Mouse (Mus musculus) kidney, adult 2 months (tissue): ENCODE measurements around the gene Prune1. TPM values are rescaled to one million over a fixed set of nuclear protein-coding genes. Genes with fewer than 3 reads are reported as not detected.
A peak's percentile ranks its signal among the peaks of the same experiment; 100 is the strongest.

ENCODE experiments used
- DNase-seq: peaks from one replicate; pipeline ENCODE4 v3.0.0; 2021
- H3K27ac ChIP-seq: fragments of 200-500 bp; 2 replicates; pipeline ENCODE4 v1.5.1; 2012; ENCODE audit warnings: low read depth, low read length, control low read depth, inconsistent platforms; ENCODE audit not compliant: insufficient read depth
- H3K27me3 ChIP-seq: fragments of 200-500 bp; replicated peaks from 2 replicates; pipeline ENCODE4 v1.6.1; 2012; ENCODE audit warnings: mild to moderate bottlenecking, moderate library complexity, low read length, inconsistent platforms; ENCODE audit not compliant: control insufficient read depth, insufficient read depth
- H3K36me3 ChIP-seq: fragments of 200-500 bp; 2 replicates; pipeline ENCODE4 v1.6.1; 2012; ENCODE audit warnings: mild to moderate bottlenecking, moderate library complexity, low read length, inconsistent platforms; ENCODE audit not compliant: control insufficient read depth, insufficient read depth
- H3K4me1 ChIP-seq: fragments of 200-500 bp; 2 replicates; pipeline ENCODE4 v1.6.1; 2011; ENCODE audit warnings: low read length; ENCODE audit not compliant: control insufficient read depth, insufficient read depth
- H3K4me3 ChIP-seq: fragments of 200-500 bp; 2 replicates; pipeline ENCODE4 v1.5.1; 2011; ENCODE audit warnings: mild to moderate bottlenecking, low read depth, low read length, control low read depth; ENCODE audit not compliant: insufficient read depth
- CTCF ChIP-seq: fragments of 200-500 bp; conservative IDR thresholded peaks from 2 replicates; pipeline ENCODE4 v1.5.1; 2011; ENCODE audit warnings: low read depth, mild to moderate bottlenecking, control low read depth, low read length, moderate library complexity, mixed read lengths; ENCODE audit not compliant: insufficient read depth, insufficient read length
- POLR2A ChIP-seq: fragments of 200-500 bp; IDR thresholded peaks from one replicate; pipeline ENCODE4 v1.6.1; 2011; ENCODE audit warnings: low read depth, low read length, control low read depth
- WGBS: fragments of 180-500 bp; shearing (Covaris S2); methylation state at CpG from one replicate; pipeline ENCODE4 v1.1.7; 2018; 5-methylcytosine and 5-hydroxymethylcytosine counted together
- polyA plus RNA-seq: library from polyadenylated mRNA; depleted of rRNA; stranded (reverse); fragments of >200 nt; gene quantifications from 2 replicates; pipeline ENCODE4 v1.2.3, GENCODE M21; 2012

Gene Prune1
- polyA plus RNA-seq, 1 experiment, result 27.0 TPM

- H3K4me1 ChIP-seq, result peaks cover 62% of the 10 kb centered on the region
- H3K4me3 ChIP-seq, result no peak overlapping the region
- 65% methylated on average over 6 of the region's 6 CpGs for WGBS
- TF ChIP-seq CTCF (no peak), POLR2A (no peak)
- 0 out of 2 replicates have a peak overlapping the region, but pooled peaks have one; percentile 25 for H3K27ac ChIP-seq
- H3K27me3 ChIP-seq, result no peaks in the 10 kb centered on the region
- H3K36me3 ChIP-seq, result peaks cover 8% of the 10 kb centered on the region; the same call in 1 of the 2 replicates
- DNase-seq, result no peak
Observed at GRCm38 (mm10) chr3:95290156-95290555, 8.3 kb upstream of the Prune1 start.

- H3K27me3 ChIP-seq, result no peaks in the 10 kb centered on the region
- TF ChIP-seq CTCF (no peak), POLR2A (no peak)
- H3K27ac ChIP-seq, result no peak overlapping the region
- H3K4me3 ChIP-seq, result no peak overlapping the region
- no peak for DNase-seq
- H3K36me3 ChIP-seq, result peaks cover 8% of the 10 kb centered on the region; the same call in 1 of the 2 replicates
- peaks cover 64% of the 10 kb centered on the region for H3K4me1 ChIP-seq
- 96% methylated on average over 4 of the region's 4 CpGs for WGBS
Observed at GRCm38 (mm10) chr3:95289419-95289818, 7.5 kb upstream of the Prune1 start.

GRCm38 (mm10) chr3:95287541-95287940, 5.7 kb upstream of the Prune1 start:
- DNase-seq, result peak; percentile 62
- WGBS, result 72% methylated on average over 3 of the region's 3 CpGs
- H3K4me1 ChIP-seq, result peaks cover 47% of the 10 kb centered on the region
- no peaks in the 10 kb centered on the region for H3K27me3 ChIP-seq
- peaks cover 8% of the 10 kb centered on the region; the same call in 1 of the 2 replicates for H3K36me3 ChIP-seq
- H3K4me3 ChIP-seq, result no peak overlapping the region
- no peak for TF ChIP-seq POLR2A
- no peak for TF ChIP-seq CTCF
- peak overlapping the region; percentile 87 for H3K27ac ChIP-seq

- Histone ChIP-seq H3K4me3 (0 out of 2 replicates have a peak overlapping the region, but pooled peaks have one; percentile 9), H3K4me1 (peaks cover 44% of the 10 kb centered on the region), H3K27ac (peak overlapping the region; percentile 87), H3K27me3 (no peaks in the 10 kb centered on the region), H3K36me3 (peaks cover 8% of the 10 kb centered on the region; the same call in 1 of the 2 replicates)
- 69% methylated on average over 7 of the region's 7 CpGs for WGBS
- DNase-seq, result peak; percentile 59
- TF ChIP-seq CTCF (no peak), POLR2A (no peak)
Observed at GRCm38 (mm10) chr3:95286510-95286909, 4.6 kb upstream of the Prune1 start.

- no peak for TF ChIP-seq POLR2A
- TF ChIP-seq CTCF, result no peak
- Histone ChIP-seq H3K36me3 (peaks cover 8% of the 10 kb centered on the region; the same call in 1 of the 2 replicates), H3K27me3 (no peaks in the 10 kb centered on the region), H3K4me3 (0 out of 2 replicates have a peak overlapping the region, but pooled peaks have one; percentile 9), H3K27ac (peak overlapping the region; percentile 87), H3K4me1 (peaks cover 44% of the 10 kb centered on the region)
- 23% methylated on average over 5 of the region's 5 CpGs for WGBS
- DNase-seq, result peak; percentile 80
Observed at GRCm38 (mm10) chr3:95286011-95286410, 4.1 kb upstream of the Prune1 start.

- no peaks in the 10 kb centered on the region for H3K27me3 ChIP-seq
- WGBS, result 41% methylated on average over 5 of the region's 5 CpGs
- TF ChIP-seq CTCF (no peak), POLR2A (no peak)
- DNase-seq, result no peak
- peak overlapping the region; percentile 87 for H3K27ac ChIP-seq
- peaks cover 40% of the 10 kb centered on the region for H3K4me1 ChIP-seq
- H3K36me3 ChIP-seq, result peaks cover 8% of the 10 kb centered on the region; the same call in 1 of the 2 replicates
- no peak overlapping the region for H3K4me3 ChIP-seq
Observed at GRCm38 (mm10) chr3:95285390-95285789, 3.5 kb upstream of the Prune1 start.

- peak overlapping the region; percentile 87 for H3K27ac ChIP-seq
- peaks cover 6% of the 10 kb centered on the region; the same call in 1 of the 2 replicates for H3K36me3 ChIP-seq
- peak overlapping the region; percentile 74 for H3K4me3 ChIP-seq
- no peaks in the 10 kb centered on the region for H3K27me3 ChIP-seq
- no peak for TF ChIP-seq CTCF
- no peak for TF ChIP-seq POLR2A
- 62% methylated on average over 12 of the region's 12 CpGs for WGBS
- peaks cover 37% of the 10 kb centered on the region for H3K4me1 ChIP-seq
- no peak for DNase-seq
Observed at GRCm38 (mm10) chr3:95284501-95285281, 2.8 kb upstream of the Prune1 start.
